Mouse (Mus musculus) ES-CJ7 (cell line): Measurements from ENCODE around the gene Eif1.
"Not testable (repeated sequence)": the region's sequence is repeated elsewhere in the genome, so short reads cannot be mapped to it uniquely, and the experiment has no call there.

Source experiments
- DNase-seq: peaks from one replicate; pipeline ENCODE4 v3.0.0; 2011; ENCODE audit warnings: low read depth, low spot score

Eif1 gene

DNA sequence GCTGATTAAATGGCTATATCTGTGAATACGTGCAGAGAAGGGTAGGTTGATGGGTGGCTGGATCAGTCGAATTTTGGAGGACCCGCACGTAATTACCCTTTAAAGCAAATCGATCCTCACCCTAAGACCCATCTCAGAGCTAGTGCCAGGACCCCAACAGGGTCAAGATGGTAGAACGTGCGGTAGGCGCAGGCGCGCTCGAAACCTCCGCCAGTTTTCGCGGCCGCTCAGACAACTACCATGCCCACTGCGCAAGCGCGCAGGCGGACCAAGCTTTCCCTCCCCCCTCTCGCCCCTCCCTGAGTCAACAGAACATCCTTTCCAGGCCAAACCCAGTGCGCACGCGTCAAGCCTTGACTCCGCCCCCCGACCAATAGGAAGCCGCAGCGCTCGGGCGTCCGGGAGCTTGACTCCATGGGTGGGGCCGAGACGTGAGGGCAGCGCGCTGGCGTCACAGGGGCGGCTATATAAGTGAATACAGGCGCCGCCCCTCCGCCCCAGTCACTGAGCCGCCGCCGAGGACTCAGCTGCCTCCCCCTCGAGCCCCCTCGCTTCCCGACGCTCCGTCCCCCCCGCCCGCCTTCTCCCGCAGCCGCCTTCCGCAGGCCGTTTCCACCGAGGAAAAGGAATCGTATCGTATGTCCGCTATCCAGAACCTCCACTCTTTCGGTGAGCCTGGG lies at the start of gene Eif1:
Gene Eif1, plus strand, starts transcription at position 394 of the 680 bp plus-strand sequence.
- peak; percentile 100 for DNase-seq

DNA sequence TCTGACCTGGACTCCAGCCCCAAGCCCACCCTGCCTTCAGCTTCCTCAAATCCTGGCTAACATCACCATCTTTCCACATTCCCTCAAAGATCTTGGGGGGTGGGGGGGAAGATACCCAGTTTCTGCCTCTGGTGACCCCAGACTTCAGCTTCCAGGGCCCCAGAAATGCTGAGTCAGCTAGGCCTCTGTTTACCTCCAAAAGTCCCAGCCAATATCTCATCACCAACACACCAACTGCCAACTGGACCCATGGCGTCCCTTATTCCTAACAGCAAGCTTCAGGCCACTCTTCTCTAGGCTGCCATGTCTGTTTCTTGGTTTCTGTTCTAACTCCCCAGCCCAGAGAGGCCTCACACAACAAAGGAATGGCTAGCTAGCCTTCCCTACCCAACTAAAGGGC lies 47.8 kb upstream of the Eif1 start:
- no peak for DNase-seq

- DNase-seq, result peak; percentile 93
These were observed 45.0 kb upstream of the Eif1 start for GRCm38 (mm10) chr11:100274719-100275118.

DNA sequence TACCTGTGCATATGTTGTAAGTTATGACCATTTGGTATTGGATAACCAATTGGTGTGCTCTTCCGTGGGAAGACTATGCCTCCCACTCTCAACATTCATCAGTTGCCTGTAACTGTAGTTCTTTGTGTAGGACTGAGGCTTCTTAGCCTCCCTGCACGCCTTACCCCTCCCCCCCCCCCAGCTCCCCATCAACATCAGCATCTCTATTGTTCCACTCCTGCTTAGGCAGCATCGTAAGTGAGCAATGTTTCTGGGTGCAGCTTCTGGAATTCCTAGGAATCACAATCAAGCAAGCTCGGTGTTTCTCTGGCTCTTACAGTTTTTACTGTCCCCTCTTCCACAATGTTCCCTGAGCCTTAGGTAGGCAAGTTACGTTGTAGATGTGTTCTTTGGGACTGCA lies 44.2 kb upstream of the Eif1 start:
- peak; percentile 88 for DNase-seq

DNA sequence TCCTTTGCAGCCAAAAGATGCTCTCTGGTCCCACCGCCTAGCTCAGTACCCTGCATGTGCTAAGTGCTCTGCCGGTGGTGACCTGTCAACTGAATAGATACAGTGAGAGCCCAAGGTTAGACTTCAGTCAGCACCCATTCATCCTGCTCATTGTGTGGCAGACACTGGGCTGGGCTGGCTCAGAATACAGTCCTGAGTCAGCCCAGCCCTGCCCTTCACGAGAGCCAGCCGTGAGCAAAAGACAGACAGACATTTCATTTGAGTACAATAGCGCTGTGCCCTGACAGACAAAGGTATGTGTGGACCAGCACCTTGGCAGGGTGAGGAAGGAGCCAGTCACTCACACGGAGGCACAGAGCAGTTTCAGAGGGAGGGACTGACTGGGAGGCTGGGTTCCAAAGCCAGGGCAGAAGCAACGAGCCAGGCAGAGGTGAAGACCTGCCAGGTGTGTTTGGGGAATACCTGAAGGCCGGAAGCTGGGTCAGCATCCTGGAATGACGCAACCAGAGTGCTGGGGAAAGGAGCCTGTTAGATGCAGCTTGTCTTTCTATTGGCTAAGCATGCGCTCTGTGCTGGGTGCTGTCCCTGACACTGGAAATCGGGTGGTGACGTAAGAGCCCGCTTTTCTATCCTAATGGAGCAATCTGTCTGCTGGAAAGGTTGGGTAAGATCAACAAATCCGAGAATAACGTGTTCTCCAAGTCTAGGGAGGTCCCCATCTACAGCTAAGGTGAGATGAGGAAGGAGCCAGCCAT lies 41.8 kb upstream of the Eif1 start:
- peak; percentile 84 for DNase-seq

- DNase-seq, result peak; percentile 51
These were observed 40.9 kb upstream of the Eif1 start for GRCm38 (mm10) chr11:100278759-100279158.

GRCm38 (mm10) chr11:100281596-100282544 lies 37.8 kb upstream of the Eif1 start:
- peak; percentile 95 for DNase-seq

DNA sequence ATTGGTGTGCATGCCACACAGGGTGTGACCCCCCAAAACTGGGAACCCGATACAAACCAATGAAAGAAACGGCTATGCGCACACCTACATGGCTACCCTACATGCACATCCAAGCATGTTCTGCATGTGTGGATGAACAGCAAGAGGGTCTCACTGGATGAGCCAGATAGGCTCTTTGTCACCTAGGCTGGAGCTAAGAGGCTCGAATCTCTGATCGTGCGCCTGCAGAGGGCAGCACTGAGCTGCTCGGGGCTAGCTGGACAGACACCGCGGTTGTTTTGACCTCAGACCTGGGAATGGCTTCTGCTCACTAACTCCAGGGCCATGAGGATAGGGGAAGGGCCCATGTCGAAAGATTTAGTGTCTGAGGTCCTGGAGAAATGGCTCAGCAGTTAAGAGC lies 37.1 kb upstream of the Eif1 start:
- peak; percentile 91 for DNase-seq

GRCm38 (mm10) chr11:100284988-100285387 lies 34.7 kb upstream of the Eif1 start:
- peak; percentile 78 for DNase-seq

- DNase-seq, result peak; percentile 67
These were observed 32.7 kb upstream of the Eif1 start for GRCm38 (mm10) chr11:100287024-100287423.

DNA sequence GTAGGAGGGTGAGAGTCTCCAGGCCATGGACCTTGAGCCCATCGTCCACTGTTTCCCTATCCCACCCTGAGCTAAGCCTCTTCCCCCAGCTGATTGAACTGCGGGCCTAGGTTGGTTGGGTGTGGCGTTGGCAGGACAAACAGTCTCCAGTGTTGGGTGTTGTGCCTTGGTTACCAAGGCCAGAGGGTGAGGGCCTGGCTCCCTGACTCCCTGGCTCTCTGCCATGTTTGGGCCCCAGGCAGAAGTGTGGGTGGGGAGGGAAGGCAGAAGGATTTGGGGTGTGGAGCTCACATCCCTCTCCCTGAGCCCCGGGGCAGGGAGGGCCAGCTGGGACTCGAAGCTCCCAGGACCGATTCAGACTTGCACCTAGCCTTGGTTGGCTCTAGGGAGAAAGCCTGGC lies 30.7 kb upstream of the Eif1 start:
- no peak for DNase-seq

DNA sequence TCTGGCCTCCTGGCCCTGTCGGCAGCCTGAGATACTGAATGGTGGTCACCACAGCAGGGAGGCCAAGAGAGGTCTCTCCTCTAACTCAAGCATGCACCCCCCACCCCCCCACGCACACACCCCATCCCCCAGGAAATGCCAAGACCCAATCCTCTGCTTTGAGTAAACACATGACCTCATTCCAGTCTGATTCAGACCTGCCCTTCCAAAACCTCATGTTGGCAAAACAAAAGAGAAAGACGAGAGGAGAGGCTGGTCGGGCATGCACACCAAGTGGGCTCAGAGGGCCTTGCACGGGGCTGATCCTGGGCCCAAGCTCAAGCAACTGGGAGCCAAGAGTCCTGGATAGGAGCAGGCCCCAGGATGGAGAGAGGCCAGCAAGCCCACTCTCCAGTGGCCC lies 29.4 kb upstream of the Eif1 start:
- no peak for DNase-seq

- peak; percentile 71 for DNase-seq
These were observed 26.8 kb upstream of the Eif1 start for GRCm38 (mm10) chr11:100292884-100293283.

DNA sequence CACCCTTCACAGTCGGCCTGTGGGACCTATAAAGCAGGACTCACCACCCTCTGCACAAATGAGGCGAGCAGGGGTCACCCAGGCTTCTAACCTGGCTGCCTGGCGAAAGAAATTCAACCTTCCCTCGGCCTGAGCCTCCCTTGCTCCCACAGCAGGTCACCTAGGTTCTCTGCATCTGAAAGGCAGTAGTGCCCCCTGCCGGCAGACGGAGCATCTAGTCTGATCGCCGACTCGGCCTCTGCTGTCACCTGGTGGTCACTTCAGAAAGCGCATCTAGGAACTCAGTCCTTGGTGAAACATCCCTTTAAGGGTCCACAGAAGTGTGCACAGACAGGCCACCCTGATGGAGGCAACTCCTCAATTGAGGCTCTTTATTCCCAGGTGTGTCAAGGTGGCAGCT lies 24.4 kb upstream of the Eif1 start:
- peak; percentile 91 for DNase-seq

DNA sequence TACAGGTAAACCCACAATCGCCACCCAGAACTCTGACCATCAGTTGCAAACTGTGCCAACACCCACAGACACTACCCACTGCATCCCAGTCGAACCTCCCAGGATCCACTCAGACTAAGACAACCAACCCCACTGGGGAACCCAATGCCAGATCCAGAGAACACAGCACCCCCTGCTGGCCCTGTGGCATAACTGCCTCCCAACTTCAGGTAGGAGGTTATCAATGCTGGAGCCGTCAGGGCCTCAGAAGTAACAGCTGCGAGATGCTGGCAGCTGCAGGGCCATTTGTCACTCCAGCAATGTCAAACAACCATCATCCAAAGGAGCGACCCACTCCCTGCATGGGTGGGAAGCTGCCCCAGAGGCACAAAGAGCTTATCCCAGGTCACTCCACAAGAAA lies 21.9 kb upstream of the Eif1 start:
- peak; percentile 76 for DNase-seq

- DNase-seq, result peak; percentile 85
These were observed 21.2 kb upstream of the Eif1 start for GRCm38 (mm10) chr11:100298274-100299036.

DNA sequence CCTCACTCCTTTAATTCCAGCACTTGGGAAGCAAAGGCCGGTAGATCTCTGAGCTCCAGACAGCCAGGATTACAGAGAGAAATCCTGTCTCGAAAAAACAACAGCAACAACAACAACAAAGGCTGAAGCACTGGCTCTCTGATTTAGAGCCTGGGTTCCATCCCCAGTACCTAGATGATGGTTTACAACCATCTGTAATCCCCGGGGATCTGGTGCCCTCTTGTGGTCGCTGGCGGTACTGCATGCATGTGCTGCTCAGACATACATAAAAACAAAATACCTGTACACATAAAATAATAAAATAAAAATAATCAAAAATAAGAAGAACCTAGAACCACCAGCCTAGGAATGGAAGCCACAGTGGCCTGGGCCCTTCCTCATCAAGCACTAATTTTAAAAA lies 19.4 kb upstream of the Eif1 start:
- DNase-seq, result peak; percentile 83

GRCm38 (mm10) chr11:100301292-100301691 lies 18.4 kb upstream of the Eif1 start:
- DNase-seq, result no peak

GRCm38 (mm10) chr11:100307900-100308299 lies 11.8 kb upstream of the Eif1 start:
- DNase-seq, result peak; percentile 86

- DNase-seq, result not testable (repeated sequence)
These were observed 11.0 kb upstream of the Eif1 start for GRCm38 (mm10) chr11:100308672-100309071.

GRCm38 (mm10) chr11:100311656-100312055 lies 8.0 kb upstream of the Eif1 start:
- no peak for DNase-seq
